Mouse (Mus musculus): ENCODE measurements around the gene Ern1.

DNA sequence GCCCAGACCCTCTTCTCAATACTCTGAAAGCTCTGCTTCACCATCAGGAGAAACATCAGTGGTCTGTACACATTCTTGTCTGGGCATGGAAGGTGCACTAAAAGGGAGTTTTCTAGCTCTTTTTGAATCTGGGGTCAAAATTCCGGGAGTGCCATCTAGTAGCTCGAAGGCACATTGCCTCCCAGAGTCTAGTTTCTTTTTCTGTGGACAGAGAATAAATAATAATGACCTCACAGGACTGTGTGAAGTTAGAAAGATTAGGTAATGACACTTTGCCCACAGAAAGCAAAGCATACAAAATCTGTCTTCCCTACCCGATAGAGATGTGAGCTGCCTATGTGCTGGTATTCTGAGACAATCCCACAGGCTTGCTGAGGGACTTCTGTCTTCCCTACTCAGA lies 77.1 kb downstream of the Ern1 start:
- TF ChIP-seq CTCF (IDR thresholded peaks at IDR 0.05; ENCODE audit: low read depth, low read length): no peak
- TF ChIP-seq POLR2A (IDR thresholded peaks at IDR 0.05; ENCODE audit: extremely low read depth, insufficient read depth, low read length): no peak

Measured in liver, adult 2 months (tissue).